8 mouse cellular contexts compared by ENCODE assay signal in the genomic region with DNA sequence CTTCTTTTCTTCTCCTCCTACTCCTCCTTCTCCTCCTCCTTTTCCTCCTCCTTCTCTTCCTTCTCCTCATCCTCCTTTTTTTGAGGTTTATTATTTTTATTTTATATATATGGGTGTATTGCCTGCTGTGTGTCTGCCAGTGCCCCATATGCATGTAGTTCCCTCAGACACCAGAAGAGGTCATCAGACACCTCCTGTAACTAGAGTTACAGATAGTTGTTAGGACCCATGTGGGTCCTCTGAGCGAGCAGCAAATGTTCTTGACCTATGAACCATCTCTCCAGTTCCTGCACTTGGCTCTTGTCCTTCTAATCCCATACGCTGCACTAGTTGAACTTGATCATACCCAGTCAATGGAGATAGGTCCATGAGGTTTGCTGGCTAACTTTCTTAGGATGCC. TPM values are rescaled to one million over a fixed set of nuclear protein-coding genes. Genes with fewer than 3 reads are reported as not detected.
DNase-seq lines count a peak whose midpoint lies in the region; ATAC-seq and TF ChIP-seq lines count a peak whose summit lies in the region.

No protein-coding gene starts in this region.

- peak; percentile 46 for TF ChIP-seq CTCF in kidney, adult 2 months (conservative IDR thresholded peaks at IDR 0.05; ENCODE audit: insufficient read depth, insufficient read length, low read depth, low read length)
- TF ChIP-seq CTCF in ES-Bruce4 (IDR thresholded peaks at IDR 0.05; ENCODE audit: low read depth, low read length) = peak; percentile 34

- no peak for ATAC-seq in kidney, embryonic 14.5 days (ENCODE audit: low FRiP score, low TSS enrichment)
- ATAC-seq in monocyte, adult 5-6 weeks (replicated peaks; ENCODE audit: insufficient number of reproducible peaks, low FRiP score, low TSS enrichment, poor library complexity, severe bottlenecking) = no peak

- H3K4me1 ChIP-seq in kidney, adult 2 months (ENCODE audit: control insufficient read depth, insufficient read depth, low read length) = no peaks in the 10 kb centered on the region
- H3K4me1 ChIP-seq in kidney, embryonic 14.5 days (ENCODE audit: control insufficient read depth, insufficient read depth, low read length) = no peaks in the 10 kb centered on the region
- no peaks in the 10 kb centered on the region for H3K4me1 ChIP-seq in ES-Bruce4 (ENCODE audit: control insufficient read depth, insufficient read depth, low read length)

- no peak for TF ChIP-seq POLR2A in kidney, adult 2 months (IDR thresholded peaks at IDR 0.05; ENCODE audit: low read depth, low read length)
- no peak for TF ChIP-seq POLR2A in ES-Bruce4 (IDR thresholded peaks at IDR 0.05; ENCODE audit: insufficient read depth, low read length)

- no peak for TF ChIP-seq EP300 in ES-Bruce4 (IDR thresholded peaks at IDR 0.05; ENCODE audit: insufficient read depth, low read depth, low read length)

- H3K36me3 ChIP-seq in kidney, adult 2 months (ENCODE audit: control insufficient read depth, insufficient read depth, low read length) = no peaks in the 10 kb centered on the region
- H3K36me3 ChIP-seq in kidney, embryonic 14.5 days (ENCODE audit: control insufficient read depth, insufficient read depth, low read length) = no peaks in the 10 kb centered on the region
- no peaks in the 10 kb centered on the region for H3K36me3 ChIP-seq in ES-Bruce4 (ENCODE audit: control insufficient read depth, insufficient read depth, low read length, poor library complexity, severe bottlenecking)

- H3K4me3 ChIP-seq in kidney, adult 2 months (ENCODE audit: insufficient read depth, low read depth, low read length) = no peak overlapping the region
- no peak overlapping the region for H3K4me3 ChIP-seq in kidney, embryonic 14.5 days (ENCODE audit: low read length)
- H3K4me3 ChIP-seq in ES-Bruce4 (ENCODE audit: low read depth, low read length) = no peak overlapping the region

- H3K9me3 ChIP-seq in kidney, embryonic 14.5 days (ENCODE audit: control insufficient read depth, low read length) = no peaks in the 10 kb centered on the region
- H3K9me3 ChIP-seq in ES-Bruce4 (replicated peaks; ENCODE audit: control insufficient read depth, insufficient read depth, low read length, poor library complexity, severe bottlenecking) = 0 out of 2 replicates have a peak, but pooled peaks cover 3% of the 10 kb centered on the region

- no peak overlapping the region for H3K9ac ChIP-seq in kidney, embryonic 14.5 days (ENCODE audit: low read depth, low read length)
- no peak overlapping the region for H3K9ac ChIP-seq in ES-Bruce4 (ENCODE audit: low read depth, poor library complexity, severe bottlenecking)

- no peak overlapping the region for H3K4me2 ChIP-seq in kidney, embryonic 14.5 days (replicated peaks; ENCODE audit: low read depth, low read length)

- peak; percentile 15 for DNase-seq in kidney, adult 2 months
- peak; percentile 74 for DNase-seq in ZHBTc4 (ENCODE audit: low read depth, low spot score)
- peak; percentile 11 for DNase-seq in kidney, postnatal 14 days
- DNase-seq in spleen, postnatal 36 days (ENCODE audit: low spot score in 2 of 2) = no peak
- DNase-seq in layer of hippocampus, adult 8-10 months (ENCODE audit: low spot score in 2 of 2) = no peak

- H3K27me3 ChIP-seq in kidney, adult 2 months (replicated peaks; ENCODE audit: control insufficient read depth, insufficient read depth, low read length) = no peaks in the 10 kb centered on the region
- H3K27me3 ChIP-seq in kidney, embryonic 14.5 days (ENCODE audit: control insufficient read depth, insufficient read depth, low read length) = no peaks in the 10 kb centered on the region
- no peaks in the 10 kb centered on the region for H3K27me3 ChIP-seq in ES-Bruce4 (ENCODE audit: control insufficient read depth, insufficient read depth, low read length, poor library complexity, severe bottlenecking)

- no peak overlapping the region for H3K27ac ChIP-seq in kidney, adult 2 months (ENCODE audit: insufficient read depth, low read depth, low read length)
- no peak overlapping the region for H3K27ac ChIP-seq in kidney, embryonic 14.5 days (ENCODE audit: low read depth, low read length)
- H3K27ac ChIP-seq in ES-Bruce4 (ENCODE audit: insufficient read depth, low read length) = no peak overlapping the region

- 55% methylated on average over 2 of the region's 2 CpGs for WGBS in kidney, adult 2 months
- 41% methylated on average over 2 of the region's 2 CpGs for WGBS in kidney, embryonic 14.5 days

RNA-seq across cellular contexts. Expression of a gene that starts 48.3 kb away (rescaled TPM):
- polyA plus RNA-seq in kidney, adult 2 months (2012; rRNA removed) = 0.08 TPM in 1 of 2 replicates, not detected in the other
- polyA plus RNA-seq in kidney, embryonic 14.5 days (2014; fragmentation: Nextera tagmentation; extraction: Ambion mirVana) = 0.69 TPM in 1 of 2 replicates, not detected in the other
- polyA plus RNA-seq in ES-Bruce4 (2011; ENCODE audit: insufficient read depth, insufficient read length, low read depth, missing spikeins) = 8.8 and 30.9 TPM in 2 replicates
- not detected in 3 replicates for total RNA-seq in monocyte, adult 5-6 weeks (2017)
- 1 to 10 TPM in 3 of 4 experiments, under 1 TPM in 1; 0.65 to 1.7 (median 1.5) TPM for total RNA-seq in layer of hippocampus, adult 8-10 months (2022)

Comparison
In these comparisons a context has a peak if more than half of its experiments do, and no peak if none do; other contexts are left out.
1. DNase-seq: peak in kidney, adult 2 months (single experiment), ZHBTc4 (single experiment) and kidney, postnatal 14 days (single experiment); none in spleen, postnatal 36 days (0 of 2) and layer of hippocampus, adult 8-10 months (0 of 2).